Mouse (Mus musculus) liver (tissue): Measurements from ENCODE around the gene Stambpl1.

Source experiments
- DNase-seq: peaks from one replicate; pipeline ENCODE4 v3.0.0-alpha.2; 2020; ENCODE audit warnings: mixed read lengths

The Stambpl1 gene

GRCm38 (mm10) chr19:34287656-34288415 lies 95.8 kb downstream of the Stambpl1 start:
- DNase-seq: no peak

GRCm38 (mm10) chr19:34288696-34289095 lies 96.7 kb downstream of the Stambpl1 start:
- no peak for DNase-seq
